Mouse (Mus musculus) heart, adult 2 months (tissue): Measurements from ENCODE around the gene Tbca. TPM values are rescaled to one million over a fixed set of nuclear protein-coding genes. Genes with fewer than 3 reads are reported as not detected.

ENCODE experiments used
- DNase-seq, 2 experiments: peaks; one replicate each; pipeline ENCODE4 v3.0.0; 2021
- H3K27ac ChIP-seq: fragments of 200-600 bp; 2 replicates; pipeline ENCODE4 v1.8.1; 2022
- H3K27me3 ChIP-seq: fragments of 200-500 bp; 2 replicates; pipeline ENCODE4 v1.6.1; 2012; ENCODE audit warnings: mild to moderate bottlenecking, low read length, inconsistent platforms, mixed read lengths; ENCODE audit not compliant: control insufficient read depth, insufficient read depth
- H3K36me3 ChIP-seq: fragments of 200-500 bp; 2 replicates; pipeline ENCODE4 v1.6.1; 2012; ENCODE audit warnings: low read length, inconsistent platforms; ENCODE audit not compliant: control insufficient read depth, insufficient read depth
- H3K4me1 ChIP-seq: fragments of 200-500 bp; 2 replicates; pipeline ENCODE4 v1.6.1; 2011; ENCODE audit warnings: low read length; ENCODE audit not compliant: control insufficient read depth, insufficient read depth
- H3K4me3 ChIP-seq: fragments of 200-600 bp; 2 replicates; pipeline ENCODE4 v1.8.1; 2022
- H3K79me2 ChIP-seq: fragments of 200-500 bp; replicated peaks from 2 replicates; pipeline ENCODE4 v1.6.1; 2012; ENCODE audit warnings: mild to moderate bottlenecking, inconsistent platforms, low read length, moderate library complexity, mixed read lengths; ENCODE audit not compliant: control insufficient read depth, insufficient read depth
- H3K9ac ChIP-seq: fragments of 200-500 bp; 2 replicates; pipeline ENCODE4 v1.6.1; 2012; ENCODE audit warnings: low read depth, mild to moderate bottlenecking, control low read depth, inconsistent platforms, low read length, mixed read lengths
- EP300 ChIP-seq: fragments of 200-500 bp; IDR thresholded peaks from 2 replicates; pipeline ENCODE4 v1.6.1; 2011; ENCODE audit warnings: low read depth, low read length, control low read depth; ENCODE audit not compliant: insufficient read depth
- POLR2A ChIP-seq: fragments of 200-500 bp; IDR thresholded peaks from 2 replicates; pipeline ENCODE4 v1.6.1; 2011; ENCODE audit warnings: mild to moderate bottlenecking, low read depth, low read length, control low read depth; ENCODE audit not compliant: insufficient read depth
- WGBS: fragments of 180-500 bp; shearing (Covaris S2); methylation state at CpG from one replicate; pipeline ENCODE4 v1.1.7; 2018; 5-methylcytosine and 5-hydroxymethylcytosine counted together
- intact Hi-C: fragments of 180-260 bp; cut with DNase I; formaldehyde crosslinking; loops from one replicate; pipeline ENCODE4 v1.15.1; 2025
- polyA plus RNA-seq: library from polyadenylated mRNA; depleted of rRNA; stranded (reverse); fragments of >200 nt; gene quantifications from 2 replicates; pipeline ENCODE4 v1.2.3, GENCODE M21; 2012; rRNA removed
- total RNA-seq, 2 experiments: library from RNA; stranded (reverse); gene quantifications; 2 replicates each; pipeline ENCODE4 v1.2.3; 2021

The Tbca gene
- total and polyA plus RNA-seq, 3 experiments = 11.9 to 123 (median 111) TPM

DNA sequence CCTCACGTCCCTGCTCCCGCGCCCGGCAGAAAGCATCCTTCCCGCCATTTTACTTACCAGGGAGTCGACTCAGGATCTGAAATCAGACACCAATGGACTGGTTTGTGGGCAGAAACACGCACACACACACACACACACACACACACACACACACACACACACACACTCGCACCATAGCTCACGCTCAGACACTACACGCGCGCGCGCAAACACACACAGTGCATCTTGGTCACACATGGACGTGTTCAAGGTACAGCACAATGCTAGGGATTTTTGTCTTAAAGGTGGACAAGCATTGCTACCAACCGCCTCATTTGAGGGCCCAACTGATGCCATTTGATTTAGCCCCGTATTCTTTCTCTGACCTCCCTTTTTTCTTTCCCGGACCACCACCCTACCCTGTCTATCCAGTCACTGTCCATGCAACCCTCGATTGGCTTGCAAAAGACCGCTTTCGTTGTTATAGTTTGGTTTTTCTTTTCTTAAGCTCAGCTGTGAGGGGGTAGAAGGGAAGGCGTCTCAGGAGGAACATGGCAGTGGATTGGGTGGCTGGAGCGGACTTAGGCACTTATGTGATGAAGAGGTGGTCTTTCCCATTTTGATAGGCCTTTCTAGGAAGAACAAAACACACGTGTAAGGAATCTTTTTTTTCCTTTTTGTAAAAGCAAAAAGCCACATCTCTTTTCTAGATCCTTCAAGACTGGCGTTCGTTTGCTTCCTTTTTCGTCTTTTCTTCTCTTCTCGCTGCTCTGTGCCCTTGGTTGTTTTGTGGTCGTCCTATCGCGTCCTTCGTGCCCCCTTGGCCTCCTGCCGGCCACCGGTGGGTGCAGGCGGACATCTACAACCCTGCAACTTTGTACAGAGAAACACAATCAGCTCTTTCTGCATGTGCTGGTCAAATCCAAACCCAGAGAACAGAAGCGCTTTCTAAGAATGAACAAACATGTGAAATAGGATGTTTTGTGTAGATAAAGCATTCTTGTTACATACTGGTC is 95.6 kb downstream of the Tbca start:
- intact Hi-C loops = no loop called here
- Histone ChIP-seq H3K4me3 (no peak overlapping the region), H3K79me2 (no peaks in the 10 kb centered on the region), H3K27me3 (peaks cover 30% of the 10 kb centered on the region), H3K27ac (no peak overlapping the region), H3K4me1 (peaks cover 2% of the 10 kb centered on the region), H3K9ac (no peak overlapping the region), H3K36me3 (no peaks in the 10 kb centered on the region)
- DNase-seq = no peak
- no peak for TF ChIP-seq POLR2A
- no peak for TF ChIP-seq EP300
- 3% methylated on average over 36 of the region's 36 CpGs for WGBS

DNA sequence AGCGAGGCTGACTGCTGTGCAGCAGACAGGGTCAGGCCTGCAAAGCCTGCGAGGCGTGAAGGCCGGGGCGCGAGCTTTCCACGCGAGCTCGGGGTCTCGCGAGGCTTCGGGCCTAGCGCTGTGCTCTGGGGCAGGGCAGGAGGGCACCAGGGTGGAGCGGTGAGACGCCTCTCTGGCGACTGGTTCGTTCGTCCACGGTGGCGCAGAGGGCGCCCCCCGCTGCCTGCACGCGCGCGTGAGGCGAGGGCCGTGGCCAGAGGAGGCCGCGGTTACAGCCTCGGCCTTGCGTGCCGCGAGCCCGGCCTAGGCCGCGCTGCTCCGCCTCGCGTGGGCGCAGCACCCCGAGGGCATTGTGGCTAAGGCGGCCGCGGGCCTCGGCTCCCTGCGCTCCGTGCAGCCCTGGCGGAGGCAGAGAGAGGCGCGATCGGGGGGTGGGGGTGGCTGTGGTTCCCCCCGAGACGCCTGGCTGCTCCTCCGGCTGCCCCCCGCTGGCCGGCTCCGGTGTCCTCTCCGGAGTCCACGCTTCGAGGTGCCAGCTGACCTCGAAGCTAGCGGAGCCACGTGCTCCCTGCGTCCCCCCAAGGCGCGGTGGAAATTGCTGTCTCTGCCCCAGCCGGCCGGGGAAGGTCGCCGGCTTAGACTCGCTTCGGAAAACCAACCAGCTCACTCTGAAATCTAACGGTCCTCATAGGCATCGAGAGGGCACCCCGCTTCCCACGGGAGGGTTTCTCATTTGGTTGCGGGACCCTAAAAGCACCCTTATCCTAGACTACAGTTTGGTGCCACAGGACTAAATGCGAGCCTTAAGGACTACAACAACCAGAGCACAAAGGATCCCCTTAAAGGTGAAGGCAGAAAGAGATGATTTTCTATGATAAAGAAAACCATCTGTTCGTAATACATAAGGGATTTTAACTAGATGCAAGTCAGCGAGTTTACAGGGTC is 96.9 kb downstream of the Tbca start:
- no peak overlapping the region for H3K4me3 ChIP-seq
- H3K27ac ChIP-seq = no peak overlapping the region
- intact Hi-C loops = no loop called here
- H3K79me2 ChIP-seq = no peaks in the 10 kb centered on the region
- H3K9ac ChIP-seq = no peak overlapping the region
- peak; percentile 7 to 22 for DNase-seq
- no peak for TF ChIP-seq POLR2A
- 3% methylated on average over 80 of the region's 81 CpGs for WGBS
- H3K4me1 ChIP-seq = peaks cover 2% of the 10 kb centered on the region
- no peaks in the 10 kb centered on the region for H3K36me3 ChIP-seq
- H3K27me3 ChIP-seq = peaks cover 31% of the 10 kb centered on the region

Other genes with a start within 250 kb of the Tbca start
- gene Otp, start 86.7 kb downstream of the Tbca start, total RNA-seq = not detected
- gene Otp, start 86.7 kb downstream of the Tbca start, polyA plus RNA-seq = not detected in 2 replicates
- 10 to 100 TPM; 16.7 to 18.3 TPM for gene Wdr41, start 187.4 kb downstream of the Tbca start, total RNA-seq
- 12.4 and 21.9 TPM in 2 replicates for gene Wdr41, start 187.4 kb downstream of the Tbca start, polyA plus RNA-seq